ENCODE assay signal across 23 mouse cellular contexts in the genomic region with DNA sequence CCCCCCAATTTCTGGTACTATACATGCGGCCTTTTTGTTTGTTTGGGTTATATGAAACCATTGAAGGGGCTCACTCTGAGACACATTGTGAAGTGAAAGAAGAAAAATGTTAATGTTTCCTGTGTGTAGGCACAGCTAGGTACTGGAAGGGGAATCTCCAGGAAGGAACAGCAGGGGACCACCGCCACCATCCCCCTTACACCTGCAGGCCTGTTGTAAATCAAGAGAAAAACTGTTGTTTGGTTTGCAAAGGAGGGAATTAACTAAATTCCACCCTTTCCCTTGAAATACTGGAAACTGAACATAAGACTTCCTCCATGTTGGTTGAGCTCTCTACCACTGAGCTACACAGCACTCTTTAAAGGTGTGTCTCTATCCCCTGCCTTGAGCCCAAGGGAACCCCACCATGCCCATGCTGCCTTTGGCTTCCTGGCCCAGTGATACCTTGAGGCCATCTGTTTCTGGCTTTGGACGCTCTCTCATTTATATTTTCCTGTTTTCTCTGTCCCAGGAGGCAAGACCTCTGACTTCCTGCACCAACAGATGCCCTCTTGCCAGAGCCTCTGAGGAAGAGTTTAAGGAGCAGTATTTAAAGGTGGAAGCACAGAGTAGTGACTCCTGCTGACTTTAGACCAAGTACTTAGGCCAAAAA. TPM values are rescaled to one million over a fixed set of nuclear protein-coding genes. Genes with fewer than 3 reads are reported as not detected.
DNase-seq lines count a peak whose midpoint lies in the region; ATAC-seq and TF ChIP-seq lines count a peak whose summit lies in the region.
"Had no signal": no experiment of that assay in that cellular context is flagged by ENCODE, and none has a peak within 500 bp of the region (broad histone marks: within the 10 kb centered on the region; RNA-seq: fewer than 3 reads in every experiment).

No protein-coding gene starts in this region.

- H3K4me2 ChIP-seq in embryonic facial prominence, embryonic 13.5 days: no peak overlapping the region
- H3K4me2 ChIP-seq: forebrain, embryonic 13.5 days; heart, embryonic 15.5 days; hindbrain, embryonic 14.5 days; limb, embryonic 13.5 days; liver, embryonic 12.5 days; midbrain, embryonic 12.5 days had no signal

- H3K4me3 ChIP-seq in ES-Bruce4 (ENCODE audit: low read depth, low read length) (no peak overlapping the region), ES-E14 (ENCODE audit: insufficient read depth in 1 of 2, low read depth in 1 of 2, low read length in 2 of 2, poor library complexity in 1 of 2, severe bottlenecking in 1 of 2) (no peak overlapping the region)
- no peak overlapping the region for H3K4me3 ChIP-seq in embryonic facial prominence, embryonic 13.5 days
- H3K4me3 ChIP-seq: forebrain, embryonic 13.5 days; heart, adult 2 months; heart, embryonic 15.5 days; limb, embryonic 13.5 days; liver, embryonic 12.5 days; midbrain, embryonic 12.5 days had no signal

- no peak for TF ChIP-seq POLR2A in ES-Bruce4 (IDR thresholded peaks at IDR 0.05; ENCODE audit: insufficient read depth, low read length)

- 77% methylated on average over 3 of the region's 3 CpGs for WGBS in embryonic facial prominence, embryonic 13.5 days

- ATAC-seq in cerebellum, adult (ENCODE audit: insufficient number of reproducible peaks, low FRiP score, low TSS enrichment): no peak
- no peak for ATAC-seq in embryonic facial prominence, embryonic 13.5 days (ENCODE audit: insufficient number of reproducible peaks, insufficient read depth, low FRiP score, low TSS enrichment, low read depth)
- ATAC-seq: forebrain, embryonic 13.5 days; inflammation-experienced regulatory T-cells, adult 6 months; liver, embryonic 12.5 days had no signal

- no peaks in the 10 kb centered on the region for H3K27me3 ChIP-seq in ES-Bruce4 (ENCODE audit: control insufficient read depth, insufficient read depth, low read length, poor library complexity, severe bottlenecking)
- no peaks in the 10 kb centered on the region for H3K27me3 ChIP-seq in embryonic facial prominence, embryonic 13.5 days
- H3K27me3 ChIP-seq: forebrain, embryonic 13.5 days; heart, embryonic 15.5 days; limb, embryonic 13.5 days; liver, embryonic 12.5 days; midbrain, embryonic 12.5 days had no signal

- in situ Hi-C loops in ES-E14 (cut with MboI; ENCODE audit: low sequenced_read_pairs in 2 of 2, unreplicated experiment in 2 of 2): no loop called here

- H3K27ac ChIP-seq in ES-Bruce4 (ENCODE audit: insufficient read depth, low read length): peak overlapping the region; percentile 99
- H3K27ac ChIP-seq in ES-E14 (ENCODE audit: insufficient read depth, low read depth, low read length, poor library complexity, severe bottlenecking): peak overlapping the region; percentile 98
- peak overlapping the region; percentile 48; the same call in 1 of the 2 replicates for H3K27ac ChIP-seq in embryonic facial prominence, embryonic 13.5 days
- H3K27ac ChIP-seq: forebrain, embryonic 13.5 days; heart, adult 2 months; heart, embryonic 15.5 days; hindbrain, embryonic 14.5 days; kidney, postnatal 0 days had no signal

- H3K36me3 ChIP-seq in ES-Bruce4 (ENCODE audit: control insufficient read depth, insufficient read depth, low read length, poor library complexity, severe bottlenecking) (no peaks in the 10 kb centered on the region), ES-E14 (ENCODE audit: control insufficient read depth, insufficient read depth, low read length, poor library complexity, severe bottlenecking) (no peaks in the 10 kb centered on the region)
- H3K36me3 ChIP-seq in embryonic facial prominence, embryonic 13.5 days: no peaks in the 10 kb centered on the region
- H3K36me3 ChIP-seq: heart, embryonic 15.5 days; limb, embryonic 13.5 days; liver, embryonic 12.5 days; midbrain, embryonic 12.5 days had no signal

- peak; percentile 96 for TF ChIP-seq EP300 in ES-Bruce4 (IDR thresholded peaks at IDR 0.05; ENCODE audit: insufficient read depth, low read depth, low read length)

- H3K9ac ChIP-seq in ES-Bruce4 (ENCODE audit: low read depth, poor library complexity, severe bottlenecking): peak overlapping the region; percentile 28
- H3K9ac ChIP-seq in ES-E14 (ENCODE audit: insufficient read depth, low read depth, low read length, poor library complexity, severe bottlenecking): peak overlapping the region; percentile 63
- H3K9ac ChIP-seq in embryonic facial prominence, embryonic 13.5 days: no peak overlapping the region
- H3K9ac ChIP-seq: forebrain, embryonic 13.5 days; heart, embryonic 15.5 days; hindbrain, embryonic 14.5 days; liver, embryonic 12.5 days; midbrain, embryonic 12.5 days had no signal

- no peak for TF ChIP-seq CTCF in ES-Bruce4 (IDR thresholded peaks at IDR 0.05; ENCODE audit: low read depth, low read length)

- H3K4me1 ChIP-seq in ES-Bruce4 (ENCODE audit: control insufficient read depth, insufficient read depth, low read length) (peaks cover 17% of the 10 kb centered on the region), ES-E14 (ENCODE audit: control insufficient read depth in 2 of 2, insufficient read depth in 2 of 2, low read length in 2 of 2, poor library complexity in 1 of 2) (peaks cover 20 to 26% of the 10 kb centered on the region in 2 experiments)
- H3K4me1 ChIP-seq in embryonic facial prominence, embryonic 13.5 days: peaks cover 17% of the 10 kb centered on the region
- H3K4me1 ChIP-seq: forebrain, embryonic 13.5 days; midbrain, embryonic 12.5 days had no signal

- H3K9me3 ChIP-seq in ES-Bruce4 (replicated peaks; ENCODE audit: control insufficient read depth, insufficient read depth, low read length, poor library complexity, severe bottlenecking) (no peaks in the 10 kb centered on the region), ES-E14 (ENCODE audit: control insufficient read depth, insufficient read depth, low read depth, low read length) (no peaks in the 10 kb centered on the region)
- H3K9me3 ChIP-seq in embryonic facial prominence, embryonic 13.5 days: no peaks in the 10 kb centered on the region
- H3K9me3 ChIP-seq: forebrain, embryonic 13.5 days; heart, embryonic 15.5 days; limb, embryonic 13.5 days; liver, embryonic 12.5 days; midbrain, embryonic 12.5 days had no signal

- DNase-seq in cerebellum, postnatal 36 days: peak; percentile 28 to 30
- no peak for DNase-seq in ES-E14 (ENCODE audit: low read depth, low spot score)
- no peak for DNase-seq in gastrocnemius, adult 18-20 months (ENCODE audit: low spot score)
- DNase-seq in lung, postnatal 4 days: no peak
- DNase-seq: adrenal gland, adult 2 months; gastrocnemius, postnatal 25 days; heart, adult 2 months; heart, postnatal 4 days; kidney, adult 18-20 months; lung, adult 18-20 months; lung, postnatal 10 days; thymus, adult 2 months had no signal

TF ChIP-seq in ES-E14, 5 proteins besides CTCF, POLR2A, EP300 and RAD21:
- TF ChIP-seq MAFK (IDR thresholded peaks at IDR 0.05; ENCODE audit: insufficient read depth, low read depth, low read length): no peak
- TF ChIP-seq HCFC1 (IDR thresholded peaks at IDR 0.05; ENCODE audit: borderline replicate concordance, insufficient read depth, low read length): no peak
- no peak for TF ChIP-seq ZC3H11A (IDR thresholded peaks at IDR 0.05; ENCODE audit: borderline replicate concordance, low read depth, low read length)
- TF ChIP-seq CHD2 (IDR thresholded peaks at IDR 0.05; ENCODE audit: low read depth, low read length): no peak
- TF ChIP-seq ZNF384 (IDR thresholded peaks at IDR 0.05; ENCODE audit: low read depth, low read length): no peak
TF ChIP-seq in ES-E14: peak in this region for 0.

RNA-seq across cellular contexts. Expression of a gene that starts 12.8 kb away (rescaled TPM):
- polyA plus RNA-seq in ES-Bruce4 (2011; ENCODE audit: insufficient read depth, insufficient read length, low read depth, missing spikeins): 1.9 and 3.6 TPM in 2 replicates
- 13.7 and 19.9 TPM in 2 replicates for total RNA-seq in ES-E14 (2012; rRNA removed)
- 2.8 and 3.8 TPM in 2 replicates for polyA plus RNA-seq in embryonic facial prominence, embryonic 13.5 days (2015; fragmentation: Nextera tagmentation; extraction: Ambion mirVana)
- total RNA-seq in gastrocnemius, adult 18-20 months (2021): 1 to 10 TPM; 1.1 to 1.3 TPM
- polyA plus RNA-seq: inflammation-experienced regulatory T-cells, adult 6 months had no signal

RNA-seq across cellular contexts. Expression of a gene that starts 13.1 kb away (rescaled TPM):
- 3.4 and 4.1 TPM in 2 replicates for polyA plus RNA-seq in ES-Bruce4 (2011; ENCODE audit: insufficient read depth, insufficient read length, low read depth, missing spikeins)
- 8.7 and 16.1 TPM in 2 replicates for total RNA-seq in ES-E14 (2012; rRNA removed)
- 5.7 and 6.4 TPM in 2 replicates for polyA plus RNA-seq in embryonic facial prominence, embryonic 13.5 days (2015; fragmentation: Nextera tagmentation; extraction: Ambion mirVana)
- 10 to 100 TPM in 1 of 2 experiments, 1 to 10 TPM in 1; 7.4 to 10.4 TPM for total RNA-seq in gastrocnemius, adult 18-20 months (2021)
- polyA plus RNA-seq: inflammation-experienced regulatory T-cells, adult 6 months had no signal

RNA-seq across cellular contexts. Expression of a gene that starts 23.2 kb away (rescaled TPM):
- polyA plus RNA-seq in ES-Bruce4 (2011; ENCODE audit: insufficient read depth, insufficient read length, low read depth, missing spikeins): 1.3 and 2.9 TPM in 2 replicates
- 8.6 and 11.7 TPM in 2 replicates for total RNA-seq in ES-E14 (2012; rRNA removed)
- polyA plus RNA-seq in embryonic facial prominence, embryonic 13.5 days (2015; fragmentation: Nextera tagmentation; extraction: Ambion mirVana): 0.21 and 0.39 TPM in 2 replicates
- total RNA-seq in gastrocnemius, adult 18-20 months (2021): under 1 TPM; 0.62 to 0.64 TPM
- polyA plus RNA-seq: inflammation-experienced regulatory T-cells, adult 6 months had no signal

RNA-seq across cellular contexts. Expression of a gene that starts 26.9 kb away (rescaled TPM):
- polyA plus RNA-seq in ES-Bruce4 (2011; ENCODE audit: insufficient read depth, insufficient read length, low read depth, missing spikeins): 198 and 221 TPM in 2 replicates
- total RNA-seq in ES-E14 (2012; rRNA removed): 265 and 282 TPM in 2 replicates
- 119 and 122 TPM in 2 replicates for polyA plus RNA-seq in embryonic facial prominence, embryonic 13.5 days (2015; fragmentation: Nextera tagmentation; extraction: Ambion mirVana)
- total RNA-seq in gastrocnemius, adult 18-20 months (2021): 10 to 100 TPM; 21.9 to 25.4 TPM

RNA-seq across cellular contexts. Expression of a gene that starts 36.5 kb away (rescaled TPM):
- 1,464 and 1,502 TPM in 2 replicates for polyA plus RNA-seq in ES-Bruce4 (2011; ENCODE audit: insufficient read depth, insufficient read length, low read depth, missing spikeins)
- total RNA-seq in ES-E14 (2012; rRNA removed): 1,512 and 1,948 TPM in 2 replicates
- polyA plus RNA-seq in embryonic facial prominence, embryonic 13.5 days (2015; fragmentation: Nextera tagmentation; extraction: Ambion mirVana): 514 and 625 TPM in 2 replicates
- 10 to 100 TPM; 69.6 to 97.7 TPM for total RNA-seq in gastrocnemius, adult 18-20 months (2021)

Comparison
In these comparisons a context has a peak if more than half of its experiments do, and no peak if none do; other contexts are left out.
1. DNase-seq: peak in cerebellum, postnatal 36 days (2 of 2); none in ES-E14 (single experiment), gastrocnemius, adult 18-20 months (single experiment) and lung, postnatal 4 days (0 of 2).
2. H3K27ac ChIP-seq: peak in every context shown above with its lines; median percentile 99 in ES-Bruce4; 98 in ES-E14; 48 in embryonic facial prominence, embryonic 13.5 days.